Mouse (Mus musculus) heart, embryonic 15.5 days (tissue): ENCODE measurements at regions not wholly inside any gene's neighbourhood (a gene's known extent, or its start where the extent isn't known, plus 50 kb on each side); places are given as distances from the start of the nearest gene placed in this dataset.

Experiments
- ATAC-seq: fragments of 200-750 bp; cut with Nextera tagmentation; replicated peaks from 2 replicates; pipeline ENCODE4 v1.8.0; 2017; ENCODE audit warnings: low read depth, moderate TSS enrichment; ENCODE audit not compliant: insufficient number of reproducible peaks, insufficient read depth, low FRiP score
- H3K27ac ChIP-seq: fragments of 300-500 bp; sonication (generic); 2 replicates; pipeline ENCODE4 v1.5.1; 2015; ENCODE audit warnings: mild to moderate bottlenecking, inconsistent platforms
- H3K27me3 ChIP-seq: fragments of 300-500 bp; sonication (generic); 2 replicates; pipeline ENCODE4 v1.6.1; 2015; ENCODE audit warnings: inconsistent platforms
- H3K36me3 ChIP-seq: fragments of 300-500 bp; sonication (generic); 2 replicates; pipeline ENCODE4 v1.6.1; 2015; ENCODE audit warnings: mild to moderate bottlenecking, inconsistent platforms
- H3K4me1 ChIP-seq: fragments of 300-500 bp; sonication (generic); replicated peaks from 2 replicates; pipeline ENCODE4 v1.6.1; 2015; ENCODE audit warnings: inconsistent platforms
- H3K4me2 ChIP-seq: fragments of 300-500 bp; sonication (generic); 2 replicates; pipeline ENCODE4 v1.6.1; 2015; ENCODE audit warnings: inconsistent platforms, mild to moderate bottlenecking, moderate library complexity
- H3K4me3 ChIP-seq: fragments of 300-500 bp; sonication (generic); 2 replicates; pipeline ENCODE4 v1.5.1; 2015; ENCODE audit warnings: mild to moderate bottlenecking, inconsistent platforms
- H3K9ac ChIP-seq: fragments of 300-500 bp; sonication (generic); 2 replicates; pipeline ENCODE4 v1.6.1; 2015; ENCODE audit warnings: mild to moderate bottlenecking, inconsistent platforms
- H3K9me3 ChIP-seq: fragments of 300-500 bp; sonication (generic); replicated peaks from 2 replicates; pipeline ENCODE4 v1.6.1; 2016; ENCODE audit warnings: inconsistent platforms
- WGBS: fragments of 180-500 bp; shearing (Covaris S2); methylation state at CpG from one replicate; pipeline ENCODE4 v1.1.7; 2015; ENCODE audit warnings: mixed read lengths; 5-methylcytosine and 5-hydroxymethylcytosine counted together

GRCm38 (mm10) chr9:47400117-47400823 is 129.7 kb upstream of the Cadm1 start:
- Histone ChIP-seq H3K4me2 (no peak overlapping the region), H3K27me3 (peaks cover 97% of the 10 kb centered on the region), H3K36me3 (no peaks in the 10 kb centered on the region), H3K4me3 (no peak overlapping the region), H3K9me3 (no peaks in the 10 kb centered on the region), H3K4me1 (peaks cover 5% of the 10 kb centered on the region), H3K9ac (no peak overlapping the region), H3K27ac (no peak overlapping the region)
- no peak for ATAC-seq
- 29% methylated on average over 7 of the region's 7 CpGs for WGBS

DNA sequence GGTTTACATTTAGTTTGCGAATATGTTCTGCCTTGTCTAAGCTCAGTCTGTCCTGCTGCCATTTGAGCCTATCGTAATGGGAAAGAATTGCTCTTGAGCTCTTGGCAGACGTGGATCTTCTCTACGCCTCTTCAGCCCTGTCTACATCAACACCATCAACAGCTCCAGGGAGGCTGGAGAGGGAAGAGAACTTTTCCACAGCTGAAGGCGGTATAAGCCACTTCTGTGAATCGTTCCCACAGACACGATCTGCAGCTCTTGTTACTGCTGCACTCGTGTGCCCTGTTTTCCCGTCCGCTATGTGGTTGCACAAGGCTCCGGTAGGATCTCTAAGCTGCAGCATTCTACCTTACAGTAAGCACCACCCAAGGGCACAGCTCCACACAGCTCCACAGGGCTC is 128.5 kb upstream of the Cadm1 start:
- Histone ChIP-seq H3K9ac (no peak overlapping the region), H3K36me3 (no peaks in the 10 kb centered on the region), H3K4me3 (no peak overlapping the region), H3K27me3 (peaks cover 99% of the 10 kb centered on the region), H3K9me3 (no peaks in the 10 kb centered on the region), H3K4me2 (no peak overlapping the region), H3K27ac (no peak overlapping the region), H3K4me1 (peaks cover 12% of the 10 kb centered on the region)
- 76% methylated on average over 11 of the region's 11 CpGs for WGBS
- ATAC-seq = no peak

DNA sequence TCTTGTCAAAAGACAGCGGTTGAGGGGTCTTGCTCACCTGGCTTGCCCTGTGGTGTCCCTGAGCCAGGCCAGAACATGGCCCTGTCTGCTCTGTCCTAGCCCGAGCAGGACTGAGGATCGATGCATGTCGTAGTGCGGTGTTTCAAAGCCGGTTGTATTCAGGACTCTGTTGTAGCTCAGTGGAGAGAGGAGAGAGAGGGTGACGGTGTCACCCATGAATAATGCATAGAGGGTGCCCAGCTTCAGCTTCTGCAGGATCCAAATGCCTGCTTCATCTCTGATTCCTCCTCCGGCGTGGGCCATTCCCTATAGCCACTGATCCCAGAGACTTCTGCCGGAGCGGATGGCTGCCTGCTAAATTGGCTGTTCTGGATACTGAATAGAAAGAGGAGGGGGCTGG is 126.7 kb upstream of the Cadm1 start:
- Histone ChIP-seq H3K9ac (no peak overlapping the region), H3K4me2 (no peak overlapping the region), H3K27ac (no peak overlapping the region), H3K4me1 (peaks cover 28% of the 10 kb centered on the region), H3K27me3 (peaks cover 94% of the 10 kb centered on the region), H3K36me3 (no peaks in the 10 kb centered on the region), H3K9me3 (no peaks in the 10 kb centered on the region), H3K4me3 (no peak overlapping the region)
- no peak for ATAC-seq
- 74% methylated on average over 11 of the region's 11 CpGs for WGBS

DNA sequence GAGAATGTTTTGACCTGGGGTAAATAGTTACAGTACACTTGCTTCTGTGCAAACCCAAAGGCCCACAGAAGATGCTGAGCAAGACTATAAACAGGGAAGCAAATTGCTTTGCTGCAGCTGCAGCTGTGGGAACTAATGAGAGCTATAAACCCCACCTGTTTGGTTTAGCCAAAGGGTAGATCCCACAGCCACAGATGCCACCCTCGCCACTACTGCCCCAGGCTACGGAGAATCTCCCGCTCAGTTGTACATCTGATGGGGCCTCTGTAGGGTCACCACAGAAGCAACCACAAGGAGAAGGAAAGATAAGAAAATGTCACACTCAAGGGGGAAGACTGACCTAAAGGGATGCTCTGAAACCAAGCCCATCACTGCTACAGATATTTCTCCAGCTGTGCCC is 125.2 kb upstream of the Cadm1 start:
- no peak overlapping the region for H3K4me3 ChIP-seq
- H3K9ac ChIP-seq = no peak overlapping the region
- peaks cover 94% of the 10 kb centered on the region for H3K27me3 ChIP-seq
- H3K9me3 ChIP-seq = no peaks in the 10 kb centered on the region
- no peak overlapping the region for H3K4me2 ChIP-seq
- WGBS = 76% methylated on average over 3 of the region's 3 CpGs
- H3K36me3 ChIP-seq = no peaks in the 10 kb centered on the region
- ATAC-seq = no peak
- peaks cover 25% of the 10 kb centered on the region for H3K4me1 ChIP-seq
- no peak overlapping the region for H3K27ac ChIP-seq

GRCm38 (mm10) chr9:47405547-47405946 is 124.4 kb upstream of the Cadm1 start:
- no peaks in the 10 kb centered on the region for H3K36me3 ChIP-seq
- 73% methylated on average over 4 of the region's 4 CpGs for WGBS
- H3K4me1 ChIP-seq = peaks cover 23% of the 10 kb centered on the region
- no peaks in the 10 kb centered on the region for H3K9me3 ChIP-seq
- no peak overlapping the region for H3K27ac ChIP-seq
- no peak overlapping the region for H3K4me3 ChIP-seq
- ATAC-seq = no peak
- H3K27me3 ChIP-seq = peaks cover 94% of the 10 kb centered on the region
- H3K9ac ChIP-seq = no peak overlapping the region
- no peak overlapping the region for H3K4me2 ChIP-seq

DNA sequence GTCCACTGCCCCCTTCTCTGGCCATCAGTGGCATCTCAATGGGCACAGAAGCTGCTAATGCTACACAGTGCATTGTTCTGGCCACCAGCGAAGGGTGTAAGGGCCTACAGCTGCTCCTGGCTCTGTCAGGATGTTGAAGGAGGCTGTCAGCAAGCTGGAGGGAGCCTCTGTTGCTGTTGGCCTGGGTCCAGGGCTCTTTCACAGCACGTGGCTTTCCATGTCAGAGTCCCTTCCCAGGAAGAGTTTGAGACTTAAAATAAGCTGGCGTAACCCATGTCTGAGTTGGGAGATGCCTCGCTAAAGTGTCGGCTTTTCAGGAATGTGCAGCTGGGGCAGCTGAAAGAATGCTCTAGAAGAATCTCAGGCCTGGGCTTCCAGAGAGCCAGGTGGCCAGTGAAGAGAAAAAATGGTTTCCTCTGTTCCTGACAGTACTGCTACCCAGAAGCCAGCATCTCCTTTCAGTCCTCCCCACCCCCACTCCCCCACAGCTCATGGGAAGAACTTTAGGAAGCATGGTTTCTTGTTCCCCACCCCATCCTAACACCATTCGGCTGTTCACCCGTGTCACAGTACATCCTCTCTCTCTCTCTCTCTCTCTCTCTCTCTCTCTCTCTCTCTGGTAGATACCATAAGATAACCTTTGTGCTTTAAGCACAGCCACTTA is 122.8 kb upstream of the Cadm1 start:
- Histone ChIP-seq H3K36me3 (no peaks in the 10 kb centered on the region), H3K9me3 (no peaks in the 10 kb centered on the region), H3K9ac (no peak overlapping the region), H3K4me2 (peak overlapping the region; percentile 33), H3K27me3 (peaks cover 94% of the 10 kb centered on the region), H3K4me3 (no peak overlapping the region), H3K27ac (peak overlapping the region; percentile 23), H3K4me1 (peaks cover 23% of the 10 kb centered on the region)
- peak; percentile 94 for ATAC-seq
- WGBS = 13% methylated on average over 7 of the region's 7 CpGs

DNA sequence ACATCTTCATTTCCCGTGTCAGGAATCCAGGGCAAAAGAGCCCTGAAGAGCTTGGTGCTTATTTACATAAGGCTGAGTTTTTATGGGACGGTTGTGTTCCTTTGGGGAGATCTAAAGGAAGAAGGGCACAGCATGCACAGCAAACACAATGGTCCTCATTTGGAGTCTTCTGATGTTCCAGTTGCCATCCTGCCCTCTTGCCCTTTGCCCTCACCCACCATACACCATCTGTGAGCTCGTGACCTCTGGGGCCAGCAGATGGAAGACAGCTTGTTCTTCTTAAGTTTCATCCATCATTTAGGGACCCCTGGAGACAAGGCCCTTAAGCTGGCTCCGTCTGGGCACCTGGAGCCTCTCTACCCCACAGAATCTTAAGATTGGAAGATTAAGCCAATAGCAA is 121.9 kb upstream of the Cadm1 start:
- H3K9me3 ChIP-seq = no peaks in the 10 kb centered on the region
- H3K4me2 ChIP-seq = no peak overlapping the region
- WGBS = 59% methylated on average over 4 of the region's 4 CpGs
- no peak for ATAC-seq
- H3K4me3 ChIP-seq = no peak overlapping the region
- H3K36me3 ChIP-seq = no peaks in the 10 kb centered on the region
- H3K27me3 ChIP-seq = peaks cover 94% of the 10 kb centered on the region
- H3K9ac ChIP-seq = no peak overlapping the region
- no peak overlapping the region for H3K27ac ChIP-seq
- peaks cover 23% of the 10 kb centered on the region for H3K4me1 ChIP-seq

DNA sequence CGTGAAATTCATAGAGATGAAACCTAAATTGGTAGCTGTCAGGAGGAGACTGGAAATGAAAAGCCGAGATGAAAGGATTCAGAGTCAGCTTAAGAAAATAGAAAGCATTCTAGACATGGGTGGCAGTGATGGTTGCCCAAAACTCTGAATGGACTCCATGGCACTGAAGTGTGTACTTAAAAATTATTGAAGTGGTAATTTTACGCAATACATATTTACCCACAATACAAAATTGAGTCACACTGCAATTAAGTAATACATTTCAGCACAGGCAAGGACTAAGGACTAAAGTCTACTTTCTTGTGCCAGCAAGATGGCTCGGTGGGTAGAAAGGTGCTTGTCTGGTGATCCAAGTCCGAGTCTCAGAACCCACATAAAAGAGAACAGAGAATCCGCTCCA is 120.4 kb upstream of the Cadm1 start:
- ATAC-seq = no peak
- no peak overlapping the region for H3K9ac ChIP-seq
- H3K27ac ChIP-seq = no peak overlapping the region
- no peaks in the 10 kb centered on the region for H3K9me3 ChIP-seq
- no peak overlapping the region for H3K4me2 ChIP-seq
- peaks cover 23% of the 10 kb centered on the region for H3K4me1 ChIP-seq
- H3K4me3 ChIP-seq = no peak overlapping the region
- 81% methylated on average over 6 of the region's 6 CpGs for WGBS
- H3K27me3 ChIP-seq = peaks cover 90% of the 10 kb centered on the region
- no peaks in the 10 kb centered on the region for H3K36me3 ChIP-seq

DNA sequence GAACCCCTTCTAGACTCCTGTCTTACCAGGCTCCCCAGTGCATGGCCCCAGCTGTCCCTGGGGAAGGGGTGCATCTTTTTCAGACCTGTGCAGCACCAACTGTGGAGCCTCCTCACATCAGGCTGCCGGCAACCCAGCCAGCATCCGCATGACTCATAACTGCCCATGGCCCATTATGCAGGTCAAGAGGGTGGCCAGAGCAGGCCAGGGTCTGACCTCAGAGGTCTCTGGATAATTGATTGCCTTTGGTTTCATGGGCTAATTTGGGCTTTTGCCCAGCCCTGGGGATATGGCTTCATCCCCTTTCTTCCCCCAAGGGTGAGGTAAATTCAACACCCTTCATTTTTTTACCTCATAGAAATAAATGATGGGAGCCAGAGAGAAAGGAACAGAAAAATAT is 117.2 kb upstream of the Cadm1 start:
- H3K27me3 ChIP-seq = peaks cover 96% of the 10 kb centered on the region
- no peak overlapping the region for H3K4me3 ChIP-seq
- H3K4me2 ChIP-seq = no peak overlapping the region
- H3K4me1 ChIP-seq = peaks cover 4% of the 10 kb centered on the region
- no peaks in the 10 kb centered on the region for H3K9me3 ChIP-seq
- H3K36me3 ChIP-seq = no peaks in the 10 kb centered on the region
- H3K9ac ChIP-seq = no peak overlapping the region
- WGBS = 59% methylated on average over 2 of the region's 2 CpGs
- no peak for ATAC-seq
- H3K27ac ChIP-seq = no peak overlapping the region

GRCm38 (mm10) chr9:47414350-47414988 is 115.5 kb upstream of the Cadm1 start:
- no peak overlapping the region for H3K9ac ChIP-seq
- H3K4me1 ChIP-seq = no peaks in the 10 kb centered on the region; the same call in 1 of the 2 replicates
- no peak overlapping the region for H3K4me2 ChIP-seq
- WGBS = 46% methylated on average over 8 of the region's 8 CpGs
- no peaks in the 10 kb centered on the region for H3K9me3 ChIP-seq
- no peak overlapping the region for H3K27ac ChIP-seq
- H3K4me3 ChIP-seq = no peak overlapping the region
- ATAC-seq = peak; percentile 74; the same call in 1 of the 2 replicates
- H3K36me3 ChIP-seq = no peaks in the 10 kb centered on the region
- peaks cover 96% of the 10 kb centered on the region for H3K27me3 ChIP-seq

DNA sequence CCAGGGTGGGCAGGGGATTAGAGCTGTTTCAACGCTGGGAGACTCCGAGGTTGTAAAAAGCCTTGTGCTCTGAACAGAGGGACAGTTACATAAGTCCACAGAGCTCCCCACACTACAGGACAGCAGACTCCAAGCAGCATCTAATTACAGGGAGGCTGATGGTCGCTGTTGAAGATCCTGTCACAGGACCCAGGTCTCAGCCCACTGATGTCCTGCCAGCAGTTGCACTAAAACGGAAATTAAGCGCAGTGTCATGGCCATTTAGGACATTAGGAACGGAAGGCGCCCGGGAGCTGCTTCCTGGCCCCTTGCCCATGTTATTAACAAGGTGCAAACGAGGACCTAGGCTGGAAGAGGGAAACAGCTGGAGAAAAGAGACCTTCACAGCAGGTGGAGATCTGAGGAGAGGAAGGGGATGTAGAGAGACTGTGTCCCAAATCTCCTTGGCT is 107.8 kb upstream of the Cadm1 start:
- no peaks in the 10 kb centered on the region for H3K9me3 ChIP-seq
- no peaks in the 10 kb centered on the region for H3K36me3 ChIP-seq
- H3K4me3 ChIP-seq = no peak overlapping the region
- H3K4me1 ChIP-seq = peaks cover 23% of the 10 kb centered on the region
- H3K4me2 ChIP-seq = peak overlapping the region; percentile 2
- no peak for ATAC-seq
- H3K9ac ChIP-seq = no peak overlapping the region
- peaks cover 76% of the 10 kb centered on the region for H3K27me3 ChIP-seq
- H3K27ac ChIP-seq = no peak overlapping the region; the same call in 1 of the 2 replicates
- 14% methylated on average over 9 of the region's 9 CpGs for WGBS
